Mouse (Mus musculus) retina, postnatal 1 day (tissue): ENCODE results near the gene Prr5l.

Experiments used
- DNase-seq: peaks from one replicate; pipeline ENCODE4 v3.0.0-alpha.2; 2012

Prr5l gene

DNA sequence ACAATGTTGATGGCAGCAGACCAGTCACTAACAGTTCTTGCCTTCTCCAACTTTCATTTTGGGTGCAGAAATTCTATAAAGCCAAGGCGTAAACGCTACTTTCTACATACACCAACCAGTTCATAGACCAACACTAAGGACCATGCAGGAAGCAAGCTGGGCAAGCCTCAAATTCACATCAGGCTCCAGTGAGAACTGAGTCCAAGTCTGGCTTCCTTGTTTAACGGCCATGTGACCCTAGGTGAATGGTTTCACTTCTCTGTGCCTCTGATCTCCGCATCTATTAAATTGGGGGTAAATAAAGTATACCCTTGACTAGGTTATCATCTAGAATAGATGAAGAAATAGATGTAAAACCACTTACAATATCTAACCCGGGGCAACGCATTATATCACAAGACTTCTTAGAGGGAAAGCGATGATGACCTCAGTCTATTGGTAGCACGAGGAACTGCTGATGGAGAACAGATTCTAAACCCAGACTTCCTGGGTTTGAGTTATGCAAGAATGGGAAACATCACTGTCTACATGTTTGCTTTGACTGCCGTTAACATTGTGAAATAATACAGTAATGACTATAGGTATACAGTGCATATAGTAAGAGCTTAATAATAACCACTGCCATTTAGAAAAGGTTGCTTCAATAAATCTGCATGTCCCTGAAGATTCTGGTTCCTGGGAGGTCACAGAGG, 1.2 kb downstream of the Prr5l start:
- no peak for DNase-seq

DNA sequence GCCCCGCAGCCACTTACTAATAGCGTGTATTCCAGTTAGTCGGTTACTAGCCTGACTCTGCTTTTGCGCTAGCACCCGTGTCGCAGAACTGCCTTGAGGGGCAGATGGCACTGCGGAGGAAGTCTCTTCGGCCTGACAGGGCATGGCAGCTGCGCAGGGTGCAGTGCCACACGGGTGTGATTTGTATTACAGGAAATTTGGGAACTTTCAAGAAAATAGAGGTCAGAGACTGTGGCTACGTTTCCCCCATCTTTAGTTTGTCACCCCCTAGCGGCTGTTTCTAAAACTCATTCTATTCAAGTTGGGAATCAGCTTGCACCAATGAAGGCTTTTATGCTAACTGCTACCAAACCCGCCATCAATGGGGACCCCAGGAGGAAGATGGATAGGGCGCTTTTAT, 11.6 kb downstream of the Prr5l start:
- peak; percentile 80 for DNase-seq

DNA sequence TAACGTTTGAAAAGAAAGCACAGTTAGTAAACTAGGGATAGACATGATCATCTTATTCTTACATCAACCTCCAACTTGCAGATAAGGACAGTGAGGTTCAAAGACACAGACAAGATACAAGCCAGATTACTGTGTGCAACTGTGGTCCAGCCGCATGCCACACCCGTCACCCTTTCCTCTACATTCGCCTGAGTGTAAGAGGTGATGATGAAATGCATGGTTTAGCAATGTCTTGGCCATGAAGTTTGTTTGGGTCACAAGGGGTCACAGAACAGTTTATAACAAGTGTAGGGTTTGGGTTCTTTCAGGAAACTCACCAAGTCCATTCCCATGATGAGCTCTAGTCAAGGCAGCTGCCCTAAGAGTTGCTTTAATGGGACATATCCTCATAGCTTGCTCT, 14.1 kb downstream of the Prr5l start:
- no peak for DNase-seq

DNA sequence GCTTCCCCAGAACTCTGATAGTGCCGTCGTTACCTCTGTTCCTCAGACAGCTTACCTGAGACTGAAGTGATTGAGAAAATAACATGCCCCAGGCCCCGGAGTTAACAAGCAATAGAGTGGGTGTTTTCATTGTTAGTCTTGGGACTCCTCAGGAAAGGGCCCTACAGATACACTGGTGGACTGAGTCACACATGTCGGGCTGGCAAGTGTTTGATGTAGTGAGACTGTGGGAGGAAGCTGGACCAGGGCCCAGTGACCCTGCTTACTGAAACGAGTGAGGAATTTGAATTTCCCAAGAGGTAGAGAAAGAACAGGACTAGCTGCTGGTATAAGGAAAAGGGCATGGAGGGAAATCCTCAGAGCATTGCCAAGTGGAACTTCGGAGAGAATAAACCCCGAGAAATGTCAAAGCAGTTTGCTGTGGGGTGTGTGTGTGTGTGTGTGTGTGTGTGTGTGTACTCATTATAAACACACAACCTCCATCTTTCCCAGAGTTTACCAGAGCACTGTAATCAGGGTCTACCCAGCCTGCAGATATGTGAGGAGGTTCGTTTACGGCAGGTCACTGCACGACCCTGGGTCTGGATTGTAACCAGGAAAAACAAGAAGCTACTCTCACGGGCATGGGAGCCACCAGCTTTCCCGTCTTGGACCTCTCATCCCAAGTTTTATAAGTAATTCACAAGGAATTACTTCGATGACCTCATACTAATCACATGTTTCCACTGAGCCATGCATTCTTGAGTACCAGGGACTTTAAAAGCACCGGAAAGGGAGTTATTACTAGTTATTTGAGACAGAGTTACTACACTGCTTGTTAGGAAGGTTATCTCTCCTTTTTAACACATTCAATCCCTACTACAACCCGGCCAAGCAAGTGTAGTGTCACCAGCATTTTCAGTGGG, 20.4 kb downstream of the Prr5l start:
- DNase-seq: no peak

DNA sequence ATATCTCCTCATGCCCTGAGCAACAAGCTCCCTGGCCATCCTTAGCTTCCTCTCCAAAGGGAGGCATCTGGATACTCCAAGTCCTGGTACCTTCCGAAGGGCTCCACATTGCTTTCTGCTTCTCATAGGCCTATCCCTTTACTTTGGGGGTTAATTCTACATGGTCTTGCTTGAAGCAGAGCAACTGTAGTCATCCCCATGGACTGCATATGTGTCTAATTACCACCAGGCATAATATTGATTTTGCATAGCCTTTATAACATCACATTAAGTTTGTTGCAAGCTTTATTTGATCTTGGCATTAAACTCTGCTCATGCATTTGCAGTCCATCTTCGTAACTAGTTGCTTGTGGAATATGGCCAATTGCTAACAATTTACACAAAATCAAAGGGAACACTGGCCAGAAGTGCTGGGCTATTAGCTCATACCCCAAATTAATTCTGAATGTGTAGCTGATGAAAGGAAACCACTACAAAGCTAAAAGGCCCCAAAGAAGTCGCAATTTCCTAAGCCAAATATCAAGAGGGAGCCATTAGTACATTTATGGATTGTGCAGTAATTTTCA, 21.8 kb downstream of the Prr5l start:
- DNase-seq: no peak

DNA sequence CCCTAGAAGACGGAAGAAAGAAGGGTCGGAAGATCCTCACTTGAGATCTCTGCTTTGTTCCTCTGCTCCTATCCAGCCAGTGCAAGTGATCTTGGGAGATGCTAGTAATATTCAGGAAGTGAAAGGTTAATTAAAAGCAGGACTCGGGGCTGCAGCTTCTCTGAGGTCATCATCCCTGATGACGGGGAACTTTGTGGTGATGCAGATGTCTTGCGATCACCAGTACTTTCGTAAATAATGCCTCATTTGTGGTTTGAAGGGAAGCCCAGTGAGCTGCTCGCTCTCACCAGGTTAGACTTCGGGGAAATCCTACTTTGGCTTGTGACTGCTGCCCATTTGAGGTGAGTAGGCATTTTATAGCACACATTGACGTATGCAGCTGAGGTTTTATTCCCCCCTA, 26.7 kb downstream of the Prr5l start:
- DNase-seq: no peak

DNA sequence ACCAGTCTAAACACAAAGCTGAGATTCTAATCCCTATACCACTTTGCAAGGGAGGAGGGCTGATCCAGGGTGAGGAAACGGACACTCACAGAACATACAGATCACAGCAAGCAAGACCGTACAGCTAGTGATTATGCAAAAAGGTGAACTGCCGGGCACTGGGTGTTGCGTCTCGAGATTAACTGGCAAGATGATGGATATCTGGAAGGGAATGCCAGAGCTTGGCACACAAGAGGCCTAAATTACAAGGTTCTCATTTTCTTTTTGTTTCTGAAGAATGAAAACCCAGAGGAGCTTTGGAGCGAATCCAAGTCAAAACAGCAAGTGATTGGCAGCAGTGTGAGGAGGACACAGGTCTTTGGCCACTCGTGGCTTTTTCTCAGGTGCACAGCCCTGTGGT, 28.0 kb downstream of the Prr5l start:
- no peak for DNase-seq

DNA sequence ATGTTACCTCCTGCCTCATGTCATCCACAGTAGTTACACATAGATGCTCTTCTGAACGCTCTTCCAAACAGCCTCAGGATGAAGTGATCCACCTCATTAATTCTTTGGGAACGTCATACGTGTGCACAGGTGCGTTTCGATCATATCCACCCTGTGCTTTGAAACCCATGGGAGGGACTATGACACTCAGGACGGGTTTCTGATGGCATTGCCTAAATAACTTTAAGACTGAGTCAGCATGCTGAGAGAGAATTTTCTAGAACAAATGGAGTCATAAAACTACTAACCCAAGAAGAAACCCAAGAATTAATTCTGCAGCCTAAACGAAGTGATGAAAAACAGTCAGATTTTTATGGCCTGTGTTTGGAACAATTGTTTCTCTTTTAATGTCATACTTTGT, 40.1 kb downstream of the Prr5l start:
- DNase-seq: no peak

DNA sequence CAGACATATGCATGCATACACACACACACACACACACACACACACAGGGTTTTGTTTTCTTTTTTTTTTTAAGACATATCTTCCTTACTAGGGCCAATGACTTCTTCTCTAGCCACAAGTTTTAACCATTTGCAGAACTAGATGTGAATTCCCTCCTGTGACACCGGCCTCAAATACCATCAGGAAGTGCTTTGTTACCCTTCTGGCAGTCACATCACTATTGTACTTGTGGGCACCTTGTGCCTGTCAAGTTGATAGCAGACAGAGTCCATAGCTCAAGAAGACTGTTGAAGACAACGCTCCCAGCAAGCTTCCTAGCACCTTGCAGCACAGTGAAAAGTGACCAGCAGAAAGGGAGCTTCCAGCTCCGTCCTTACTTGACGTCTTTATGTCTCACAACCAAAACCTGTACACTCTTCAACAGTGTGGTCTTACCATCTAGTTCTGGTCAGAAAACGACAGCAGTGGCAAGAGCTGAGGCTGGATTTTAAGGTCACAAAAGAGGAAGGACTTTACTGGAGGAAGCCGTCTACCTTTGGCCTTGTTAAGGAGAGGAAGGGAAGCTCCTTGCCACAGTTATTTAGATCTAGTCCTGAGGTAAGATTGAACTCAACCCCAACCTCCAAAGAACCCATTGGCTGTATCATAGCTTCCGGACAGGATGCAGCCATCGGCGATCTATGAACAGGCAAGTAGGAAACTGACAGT, 47.9 kb downstream of the Prr5l start:
- no peak for DNase-seq

DNA sequence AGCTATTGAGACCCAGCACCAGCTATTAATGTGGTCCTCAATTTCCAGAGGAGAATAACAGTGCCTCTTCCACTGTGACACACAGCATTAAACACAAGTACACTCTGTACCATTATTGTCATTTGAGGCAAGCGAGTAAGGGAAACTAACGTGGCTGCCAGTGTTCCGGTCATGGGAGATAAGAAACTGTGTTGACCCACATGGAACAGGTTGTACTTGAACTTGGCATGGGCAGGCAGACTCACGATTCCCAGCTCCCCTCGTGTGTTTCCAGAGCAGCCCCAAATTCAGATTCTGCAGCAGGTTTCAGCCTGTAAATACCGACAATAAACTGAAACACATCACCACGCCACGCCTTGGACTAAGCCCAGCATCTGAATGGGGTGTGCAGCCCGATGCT, 50.5 kb downstream of the Prr5l start:
- no peak for DNase-seq

DNA sequence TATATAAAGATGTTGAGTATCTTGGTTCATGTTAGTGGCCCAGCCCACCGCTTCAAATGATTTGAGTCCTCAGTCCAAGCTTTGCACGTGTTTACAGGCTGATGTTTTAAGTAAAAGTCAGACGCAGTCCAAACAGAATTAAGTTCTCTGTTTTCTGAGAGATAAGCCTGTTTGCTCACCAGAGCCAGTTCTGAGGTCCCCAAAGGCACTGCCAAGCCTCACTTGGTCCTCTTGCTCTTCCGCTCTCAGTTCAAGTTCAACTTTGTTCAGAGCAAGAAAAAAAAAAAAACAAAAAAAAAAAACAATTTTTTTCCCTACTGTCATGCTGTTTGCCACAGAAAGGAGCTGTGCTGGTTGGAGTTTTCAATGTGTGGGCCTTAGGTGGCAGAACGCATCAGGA, 51.0 kb downstream of the Prr5l start:
- DNase-seq: no peak

DNA sequence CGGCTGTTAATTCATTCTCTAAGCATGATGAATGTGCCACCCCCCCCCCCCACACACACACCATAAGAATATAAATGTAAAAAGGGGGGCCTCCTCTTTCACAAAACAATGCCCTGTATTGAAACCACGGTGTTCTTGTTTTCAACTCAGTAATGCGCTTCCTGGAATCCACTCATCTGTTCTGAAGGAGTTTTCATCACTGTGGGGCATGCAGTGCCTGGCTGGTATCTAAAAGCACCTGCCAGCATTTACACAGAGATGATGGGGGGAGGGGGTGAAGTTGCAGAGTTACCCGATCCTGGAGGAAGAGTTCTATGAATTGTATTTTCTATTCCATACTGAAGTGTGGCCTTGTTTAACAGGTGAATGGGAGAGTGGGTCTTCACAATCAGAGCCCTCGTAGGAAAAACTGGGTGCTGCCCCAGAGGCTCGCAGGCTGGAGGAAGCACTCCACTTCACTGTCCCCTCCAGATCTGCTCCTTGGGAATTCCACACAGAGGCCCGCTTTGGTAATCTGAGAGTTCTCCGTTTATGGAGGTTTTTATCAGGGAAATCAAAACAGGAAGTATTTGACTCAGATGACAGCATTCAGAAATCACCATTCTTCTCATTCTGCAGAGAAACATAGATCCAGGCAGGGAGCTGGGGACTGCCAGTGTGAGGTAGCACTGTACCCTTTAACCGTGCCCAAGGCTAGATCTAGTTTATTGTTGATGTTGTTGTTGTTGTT, 52.5 kb downstream of the Prr5l start:
- DNase-seq: peak; percentile 50

DNA sequence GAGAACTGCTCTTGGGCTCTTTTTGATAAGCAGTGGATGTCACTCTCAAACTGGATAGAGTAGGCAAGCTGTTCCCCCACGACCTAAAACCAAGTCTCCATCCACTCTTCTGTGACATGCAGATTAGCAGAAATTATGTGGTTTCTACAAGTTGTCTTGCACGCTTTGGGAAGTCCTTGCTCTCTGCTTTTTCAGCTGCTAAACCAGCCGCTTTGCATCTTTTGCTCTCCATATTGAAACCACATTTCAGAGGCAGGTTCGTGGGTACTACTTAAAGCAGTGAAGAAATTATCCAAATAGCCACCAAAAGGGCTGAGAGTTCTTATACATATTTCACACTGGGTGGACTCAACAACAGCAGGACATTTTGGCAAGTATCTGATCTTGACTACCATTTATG, 53.8 kb downstream of the Prr5l start:
- DNase-seq: no peak

DNA sequence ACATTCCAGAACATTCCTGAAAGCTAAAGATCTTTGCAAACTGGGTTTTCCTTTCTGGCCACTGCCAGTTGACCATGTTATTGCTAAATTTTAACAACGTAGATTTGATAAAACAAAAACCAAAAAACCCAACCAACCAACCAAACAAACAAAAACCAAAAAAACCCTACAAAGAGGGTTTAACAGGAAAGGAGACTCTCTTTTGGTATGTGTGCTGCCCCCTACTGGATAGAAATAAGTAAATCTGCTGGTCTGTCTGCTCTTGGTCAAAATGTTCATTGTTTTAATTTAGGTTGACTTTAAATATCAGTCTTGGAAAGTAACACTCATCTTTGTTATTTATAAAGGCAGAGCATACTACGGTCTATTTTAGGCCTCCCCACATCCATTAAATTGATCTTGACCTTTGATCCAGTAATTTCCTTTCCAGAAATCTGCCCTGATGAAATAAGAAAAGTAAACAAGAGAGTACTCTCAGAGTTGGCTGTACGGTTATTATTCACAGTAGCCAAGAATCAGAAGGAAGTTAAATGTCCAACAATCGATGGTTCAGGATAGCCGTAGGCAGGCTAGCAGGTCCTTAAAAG, 54.7 kb downstream of the Prr5l start:
- peak; percentile 58 for DNase-seq

DNA sequence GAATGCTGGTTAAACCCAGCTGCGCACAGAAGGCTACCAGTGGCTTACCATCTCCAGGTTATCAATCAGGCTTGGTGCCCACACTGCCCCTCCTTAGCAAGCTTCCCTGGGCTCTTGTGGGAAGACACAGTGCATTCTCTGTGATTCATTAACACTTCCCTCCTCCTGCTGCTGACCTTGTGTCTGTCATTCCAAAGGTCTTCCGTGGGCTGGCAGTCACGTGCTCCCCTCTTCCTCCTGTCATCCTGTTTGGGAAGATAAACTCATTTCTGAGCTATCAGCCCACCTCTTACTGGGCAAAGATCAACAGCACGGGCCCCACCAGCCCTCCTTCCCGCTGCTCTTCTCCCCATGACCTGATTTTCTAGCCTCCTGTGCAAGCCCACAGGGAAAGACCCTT, 55.2 kb downstream of the Prr5l start:
- peak; percentile 12 for DNase-seq

DNA sequence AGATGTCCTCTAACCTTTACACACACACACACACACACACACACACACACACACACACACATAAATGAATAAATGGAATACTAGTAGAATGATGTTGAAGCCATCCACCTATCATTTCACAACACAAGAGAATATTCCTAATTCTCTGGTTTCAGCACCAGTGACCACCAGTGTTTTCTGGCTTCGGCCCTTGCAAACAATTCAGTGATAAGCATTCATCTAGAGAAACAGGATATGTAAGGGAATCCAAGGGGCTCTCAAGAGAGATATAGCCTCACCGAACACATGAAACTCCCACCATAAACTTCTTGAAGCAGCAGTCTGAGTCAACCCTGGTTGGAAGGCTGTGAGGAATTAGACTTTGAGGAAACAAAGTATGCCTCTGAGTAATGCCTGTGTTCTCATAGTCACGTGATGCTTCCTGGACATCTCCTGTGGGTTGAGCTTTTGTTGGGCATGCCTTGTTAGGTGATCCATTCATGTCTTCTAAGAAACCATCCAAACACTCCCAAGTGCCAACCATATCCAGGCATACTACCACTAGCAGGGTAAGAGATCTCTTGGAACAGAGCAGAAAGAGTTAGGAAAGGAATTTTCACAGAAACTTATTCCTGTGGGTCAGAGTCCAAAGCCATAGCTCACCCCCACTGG, 55.8 kb downstream of the Prr5l start:
- DNase-seq: no peak

DNA sequence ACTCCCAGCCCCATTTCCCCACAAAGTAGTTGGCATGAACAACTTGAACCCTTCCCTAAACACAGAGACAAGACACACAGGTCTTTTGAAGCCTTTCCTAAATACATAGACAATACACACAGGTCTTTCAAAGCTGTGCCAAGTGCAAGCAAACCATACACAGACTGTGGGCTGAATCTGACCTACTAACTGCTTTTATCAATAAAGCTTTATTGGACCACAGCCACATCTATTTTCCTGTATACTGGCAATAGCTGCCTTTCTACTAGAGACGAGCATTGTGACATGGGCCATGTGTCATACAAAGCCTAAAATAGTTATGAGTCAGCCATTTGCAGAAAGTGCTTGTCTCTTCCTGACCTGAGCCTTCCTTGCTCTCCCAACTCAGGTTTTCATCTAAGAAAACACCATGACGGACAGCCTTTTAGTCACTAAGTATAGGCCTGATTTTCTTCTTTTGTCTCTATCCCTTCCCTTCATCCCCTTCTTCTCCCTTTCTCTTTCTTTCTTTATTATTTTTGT, 56.6 kb downstream of the Prr5l start:
- DNase-seq: no peak

DNA sequence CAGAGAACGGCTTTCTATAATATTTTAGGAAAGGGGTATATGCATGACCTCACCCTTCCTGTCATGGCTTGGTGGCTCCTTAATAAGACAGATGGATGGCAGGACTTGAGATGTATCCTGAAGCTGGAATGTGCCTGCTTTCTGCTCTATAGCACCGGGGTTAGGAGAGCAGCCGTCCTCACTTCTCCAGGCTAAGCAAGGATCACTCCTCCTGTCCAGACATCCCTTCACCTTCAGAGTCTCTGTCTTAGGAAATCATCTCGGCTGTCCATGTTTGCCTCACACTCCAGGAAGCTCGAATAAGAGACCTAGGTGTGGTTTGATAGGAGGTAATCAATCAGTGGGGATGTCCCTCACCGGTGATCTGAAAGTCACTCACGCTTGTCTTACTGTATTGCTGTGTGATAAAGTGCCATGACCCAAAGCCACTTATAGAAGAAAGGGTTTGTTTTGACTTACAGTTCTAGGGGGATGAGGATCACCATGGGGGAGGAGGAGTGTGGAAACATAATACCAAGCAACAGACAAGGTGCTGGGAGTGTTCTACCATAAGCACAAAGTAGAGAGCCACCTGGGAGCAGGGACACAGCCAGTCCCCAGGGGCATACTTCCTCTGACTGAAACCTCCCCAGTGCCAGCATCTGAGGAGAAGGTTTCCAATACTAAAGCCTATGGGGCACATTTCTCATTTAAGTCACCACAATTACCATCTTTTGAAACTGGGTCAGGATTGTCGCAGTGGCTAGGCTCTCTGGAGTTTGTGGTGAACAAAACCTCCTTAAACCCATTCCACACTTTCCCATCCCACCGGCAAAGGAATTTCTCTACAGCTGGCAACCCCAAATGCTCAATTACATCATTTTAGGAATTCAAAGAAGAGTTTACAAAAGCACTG, 57.4 kb downstream of the Prr5l start:
- no peak for DNase-seq

DNA sequence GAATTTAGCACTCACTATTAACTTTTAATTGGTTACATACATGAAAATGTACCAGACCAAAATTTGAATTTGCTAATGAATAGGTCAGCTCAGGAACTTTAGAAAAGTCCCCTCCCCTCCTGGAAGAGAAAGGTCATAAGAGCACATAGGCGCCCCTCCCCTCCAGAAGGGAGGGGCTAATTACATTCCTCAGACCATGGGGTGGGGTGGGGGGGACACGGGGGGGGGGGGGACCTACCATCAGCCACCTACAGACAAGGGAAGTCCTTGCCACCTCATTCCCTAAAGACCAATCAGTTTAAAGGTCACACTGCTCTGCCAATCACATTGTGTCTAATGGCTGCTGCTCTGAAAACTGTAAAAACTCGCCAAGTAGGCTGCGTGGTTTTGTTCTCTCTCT, 59.0 kb downstream of the Prr5l start:
- DNase-seq: no peak

DNA sequence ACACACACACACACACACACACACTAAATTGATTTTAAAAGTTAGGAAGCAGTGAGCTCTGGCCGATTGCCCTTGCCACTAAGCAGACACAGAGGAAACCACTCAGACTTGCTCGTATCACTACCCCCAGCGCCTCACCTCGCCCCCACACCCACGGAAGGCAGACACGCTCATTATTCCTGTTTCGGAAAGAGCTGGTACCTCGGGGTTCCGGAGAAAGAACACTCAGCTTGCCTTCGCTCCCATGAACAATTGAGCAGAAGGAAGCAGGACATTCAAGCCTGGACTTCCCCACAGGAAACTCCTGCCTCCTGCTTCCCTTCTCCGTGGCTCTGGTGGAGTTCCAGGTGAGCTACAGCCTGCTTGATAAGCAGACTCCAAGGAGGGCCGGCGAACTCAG, 60.0 kb downstream of the Prr5l start:
- no peak for DNase-seq

DNA sequence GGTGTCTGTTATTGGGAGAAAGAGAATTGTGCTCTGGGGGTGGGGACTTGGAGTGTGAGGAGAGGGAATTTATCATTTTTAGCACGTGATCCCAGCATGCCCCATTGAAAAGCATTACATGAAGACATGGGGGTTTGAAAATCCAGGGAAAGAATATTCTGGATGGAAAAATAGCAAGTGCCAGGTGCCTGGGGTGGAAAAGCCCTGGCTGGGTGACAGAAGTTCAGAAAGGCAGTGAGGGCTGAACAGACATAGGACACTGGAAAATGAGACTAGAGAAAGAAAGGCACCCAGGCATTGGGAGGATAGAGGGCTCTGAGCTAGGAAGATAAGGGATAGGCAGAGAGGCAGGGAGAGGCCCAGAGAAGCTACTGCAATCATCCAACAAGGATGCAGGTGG, 62.0 kb downstream of the Prr5l start:
- DNase-seq: no peak
